Mouse (Mus musculus) thymus, adult 2 months (tissue): ENCODE results near the gene Dpysl4.

Source experiments
- CTCF ChIP-seq: fragments of 200-500 bp; IDR thresholded peaks from 2 replicates; pipeline ENCODE4 v1.5.1; 2012; ENCODE audit warnings: mild to moderate bottlenecking, control low read depth, low read length, moderate library complexity, borderline replicate concordance; ENCODE audit not compliant: control insufficient read depth, poor library complexity, insufficient read depth; ENCODE audit errors: extremely low read depth
- POLR2A ChIP-seq: fragments of 200-500 bp; IDR thresholded peaks from 2 replicates; pipeline ENCODE4 v1.6.1; 2012; ENCODE audit warnings: mild to moderate bottlenecking, low read length, control low read depth, moderate library complexity; ENCODE audit not compliant: control insufficient read depth, poor library complexity, insufficient read depth; ENCODE audit errors: extremely low read depth

DNA sequence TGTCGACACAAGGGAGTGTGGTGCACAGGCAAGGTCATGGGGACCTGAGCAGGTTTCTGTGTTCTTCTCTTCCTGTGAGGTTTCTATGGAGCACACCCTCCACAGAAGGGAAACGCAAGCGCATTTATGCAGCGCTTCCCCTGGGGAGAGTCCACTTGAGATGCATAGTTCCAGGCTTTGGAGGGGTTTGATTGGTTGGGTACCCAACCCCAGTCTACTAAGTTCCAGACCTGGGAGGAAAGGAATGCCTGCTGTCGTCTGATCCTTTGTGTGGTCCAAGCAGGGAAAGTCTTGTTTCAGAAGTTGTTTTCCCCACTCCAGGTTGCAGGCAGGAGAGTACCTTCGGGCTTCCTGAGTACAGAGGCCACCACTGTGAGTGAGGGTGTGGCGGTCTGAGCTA, 6.7 kb upstream of the Dpysl4 start:
- no peak for TF ChIP-seq POLR2A
- no peak for TF ChIP-seq CTCF
